Comparison of ENCODE assay signal across 7 mouse cellular contexts in the genomic region with DNA sequence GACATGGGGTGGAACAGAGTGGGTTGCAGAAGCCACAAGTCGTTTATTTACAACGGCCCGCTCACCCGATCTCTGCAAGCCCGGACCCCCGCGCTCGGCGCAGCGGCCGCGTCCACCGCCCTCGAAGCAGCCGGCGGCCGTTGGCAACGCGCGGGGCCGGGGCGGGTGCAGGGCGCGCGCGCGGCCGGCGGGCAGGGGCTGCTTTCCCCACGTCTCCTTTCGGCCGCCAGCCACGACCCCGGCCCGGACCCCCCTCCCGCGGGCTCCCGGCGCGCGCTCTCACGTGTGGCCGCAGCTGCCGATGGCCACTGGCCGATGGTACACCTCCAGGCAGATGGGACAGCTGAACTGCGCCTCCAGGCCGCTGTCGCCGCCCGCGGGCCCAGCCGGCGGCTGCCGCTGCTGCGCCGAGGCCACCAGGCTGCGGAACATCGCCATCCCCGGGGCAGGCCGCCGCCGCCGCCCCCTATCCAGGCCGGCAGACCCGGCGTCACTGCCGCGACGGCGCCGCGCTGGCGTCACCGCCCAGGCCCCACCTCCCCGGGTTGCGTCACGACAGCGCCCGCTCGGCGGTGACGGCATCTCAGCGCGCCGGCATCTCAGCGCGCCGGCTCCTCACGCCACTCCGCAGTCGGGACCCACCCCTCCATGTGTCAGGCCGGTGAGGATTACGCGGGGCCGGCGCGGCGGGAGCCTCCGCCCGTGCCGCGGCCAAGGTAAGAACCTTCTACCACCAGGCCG. TPM values are rescaled to one million over a fixed set of nuclear protein-coding genes. Genes with fewer than 3 reads are reported as not detected.
DNase-seq lines count a peak whose midpoint lies in the region; ATAC-seq lines count a peak whose summit lies in the region.

A gene (minus strand): TSS at position 485 of the 741 bp plus-strand sequence.
A gene (plus strand): TSS at position 564 of the 741 bp plus-strand sequence.

- peak within 1 kb of the TSS; percentile 99 for H3K4me3 ChIP-seq in embryonic facial prominence, embryonic 10.5 days
- H3K4me3 ChIP-seq in limb, embryonic 10.5 days = peak within 1 kb of the TSS; percentile 81
- H3K4me3 ChIP-seq in midbrain, embryonic 13.5 days (replicated peaks) = peak within 1 kb of the TSS; percentile 97

- H3K36me3 ChIP-seq in embryonic facial prominence, embryonic 10.5 days (replicated peaks) = peaks cover 64% of the 10 kb centered on the region
- peaks cover 64% of the 10 kb centered on the region for H3K36me3 ChIP-seq in limb, embryonic 10.5 days
- peaks cover 55% of the 10 kb centered on the region for H3K36me3 ChIP-seq in midbrain, embryonic 13.5 days

- H3K9me3 ChIP-seq in embryonic facial prominence, embryonic 10.5 days = no peaks in the 10 kb centered on the region
- no peaks in the 10 kb centered on the region for H3K9me3 ChIP-seq in limb, embryonic 10.5 days (replicated peaks)
- H3K9me3 ChIP-seq in midbrain, embryonic 13.5 days = no peaks in the 10 kb centered on the region

- peak within 1 kb of the TSS; percentile 96 for H3K4me2 ChIP-seq in midbrain, embryonic 13.5 days (replicated peaks)

- H3K27ac ChIP-seq in embryonic facial prominence, embryonic 10.5 days (replicated peaks) = peak within 1 kb of the TSS; percentile 90
- H3K27ac ChIP-seq in limb, embryonic 10.5 days = peak within 1 kb of the TSS; percentile 88
- peak within 1 kb of the TSS; percentile 86 for H3K27ac ChIP-seq in midbrain, embryonic 13.5 days

- H3K9ac ChIP-seq in midbrain, embryonic 13.5 days (replicated peaks) = peak within 1 kb of the TSS; percentile 96

- ATAC-seq in granulocyte monocyte progenitor cell, adult 5-6 weeks (replicated peaks; ENCODE audit: poor library complexity, severe bottlenecking) = peak; percentile 74
- ATAC-seq in midbrain, embryonic 13.5 days = peak; percentile 96

- WGBS in embryonic facial prominence, embryonic 10.5 days = 2% methylated on average over 103 of the region's 103 CpGs
- under 1% methylated on average over 85 of the region's 103 CpGs for WGBS in limb, embryonic 10.5 days
- under 1% methylated on average over 93 of the region's 103 CpGs for WGBS in midbrain, embryonic 13.5 days

- peak; percentile 98 for DNase-seq in adrenal gland, postnatal 10 days
- peak; percentile 96 for DNase-seq in embryonic facial prominence, embryonic 10.5 days (ENCODE audit: low spot score)
- peak; percentile 82 for DNase-seq in kidney, adult 11 months
- peak; percentile 98 for DNase-seq in limb, embryonic 10.5 days (ENCODE audit: low spot score)
- DNase-seq in spleen, adult 12 weeks (ENCODE audit: low spot score) = peak; percentile 92

- H3K4me1 ChIP-seq in embryonic facial prominence, embryonic 10.5 days = peaks cover 32% of the 10 kb centered on the region
- peaks cover 29% of the 10 kb centered on the region for H3K4me1 ChIP-seq in limb, embryonic 10.5 days
- H3K4me1 ChIP-seq in midbrain, embryonic 13.5 days (replicated peaks) = peaks cover 29% of the 10 kb centered on the region

- H3K27me3 ChIP-seq in embryonic facial prominence, embryonic 10.5 days (replicated peaks; ENCODE audit: low read depth, poor library complexity, severe bottlenecking) = no peaks in the 10 kb centered on the region
- H3K27me3 ChIP-seq in limb, embryonic 10.5 days (ENCODE audit: low read depth, poor library complexity, severe bottlenecking) = no peaks in the 10 kb centered on the region
- H3K27me3 ChIP-seq in midbrain, embryonic 13.5 days = no peaks in the 10 kb centered on the region

RNA-seq across cellular contexts. Expression of the first gene that starts in this region (rescaled TPM):
- total RNA-seq in adrenal gland, postnatal 10 days (2021) = 10 to 100 TPM; 40.4 to 42.0 TPM
- polyA plus RNA-seq in embryonic facial prominence, embryonic 10.5 days (2016; fragmentation: Nextera tagmentation; extraction: Ambion mirVana) = 32.1 and 33.6 TPM in 2 replicates
- total RNA-seq in granulocyte monocyte progenitor cell, adult 5-6 weeks (2014; fragmentation: Nextera tagmentation) = 40.5 and 41.2 TPM in 2 replicates
- 29.8 and 43.2 TPM in 2 replicates for total RNA-seq in granulocyte monocyte progenitor cell, adult 5-6 weeks (2017)
- polyA plus RNA-seq in limb, embryonic 10.5 days (2016; fragmentation: Nextera tagmentation; extraction: Ambion mirVana) = 33.1 and 41.4 TPM in 2 replicates
- polyA plus RNA-seq in midbrain, embryonic 13.5 days (2015; fragmentation: Nextera tagmentation; extraction: Ambion mirVana) = 37.8 and 38.1 TPM in 2 replicates

RNA-seq across cellular contexts. Expression of the second gene that starts in this region (rescaled TPM):
- 10 to 100 TPM; 21.2 to 21.4 TPM for total RNA-seq in adrenal gland, postnatal 10 days (2021)
- polyA plus RNA-seq in embryonic facial prominence, embryonic 10.5 days (2016; fragmentation: Nextera tagmentation; extraction: Ambion mirVana) = 69.9 and 72.9 TPM in 2 replicates
- 11.9 and 33.1 TPM in 2 replicates for total RNA-seq in granulocyte monocyte progenitor cell, adult 5-6 weeks (2014; fragmentation: Nextera tagmentation)
- 9.3 and 14.0 TPM in 2 replicates for total RNA-seq in granulocyte monocyte progenitor cell, adult 5-6 weeks (2017)
- 80.3 and 81.8 TPM in 2 replicates for polyA plus RNA-seq in limb, embryonic 10.5 days (2016; fragmentation: Nextera tagmentation; extraction: Ambion mirVana)
- polyA plus RNA-seq in midbrain, embryonic 13.5 days (2015; fragmentation: Nextera tagmentation; extraction: Ambion mirVana) = 73.0 and 80.7 TPM in 2 replicates

Comparison
In these comparisons a context has a peak if more than half of its experiments do, and no peak if none do; other contexts are left out.
1. Peak in every context shown above with its lines: DNase-seq, ATAC-seq, H3K4me3 ChIP-seq and H3K27ac ChIP-seq.